ENCODE assay signal across 27 mouse cellular contexts in genomic region chr4:123912431-123912830, GRCm38 (mm10). TPM values are rescaled to one million over a fixed set of nuclear protein-coding genes. Genes with fewer than 3 reads are reported as not detected.
DNase-seq lines count a peak whose midpoint lies in the region; ATAC-seq and TF ChIP-seq lines count a peak whose summit lies in the region.
"Had no signal": no experiment of that assay in that cellular context is flagged by ENCODE, and none has a peak within 500 bp of the region (broad histone marks: within the 10 kb centered on the region; RNA-seq: fewer than 3 reads in every experiment).

No protein-coding gene starts in this region.

- no peak overlapping the region for H3K4me3 ChIP-seq in heart, adult 2 months
- H3K4me3 ChIP-seq in kidney, adult 2 months (ENCODE audit: insufficient read depth, low read depth, low read length): no peak overlapping the region
- H3K4me3 ChIP-seq in kidney, embryonic 16.5 days (ENCODE audit: low read length): no peak overlapping the region
- H3K4me3 ChIP-seq: embryonic facial prominence, embryonic 13.5 days; forebrain, embryonic 15.5 days; left cerebral cortex, adult 2 months; limb, embryonic 10.5 days; liver, embryonic 12.5 days had no signal

- no peaks in the 10 kb centered on the region for H3K9me3 ChIP-seq in kidney, embryonic 16.5 days (ENCODE audit: low read length)
- H3K9me3 ChIP-seq: embryonic facial prominence, embryonic 13.5 days; forebrain, embryonic 15.5 days; limb, embryonic 10.5 days; liver, embryonic 12.5 days had no signal

- intact Hi-C loops in heart, adult 2 months (cut with DNase I): loop anchor here (10.0 kb wide), 1 partner anchor 778 kb away; the partner anchor contains the start of gene Ppie
- intact Hi-C loops in left cerebral cortex, postnatal 36 days (cut with DNase I): no loop called here

- peaks cover 9% of the 10 kb centered on the region for H3K79me2 ChIP-seq in heart, adult 2 months (replicated peaks; ENCODE audit: control insufficient read depth, insufficient read depth, low read length)

- no peaks in the 10 kb centered on the region for H3K27me3 ChIP-seq in heart, adult 2 months (ENCODE audit: control insufficient read depth, insufficient read depth, low read length)
- no peaks in the 10 kb centered on the region for H3K27me3 ChIP-seq in kidney, adult 2 months (replicated peaks; ENCODE audit: control insufficient read depth, insufficient read depth, low read length)
- no peaks in the 10 kb centered on the region for H3K27me3 ChIP-seq in kidney, embryonic 16.5 days (ENCODE audit: insufficient read depth, low read length)
- H3K27me3 ChIP-seq: embryonic facial prominence, embryonic 13.5 days; forebrain, embryonic 15.5 days; liver, embryonic 12.5 days; Patski had no signal

- H3K27ac ChIP-seq in heart, adult 2 months: no peak overlapping the region
- H3K27ac ChIP-seq in kidney, adult 2 months (ENCODE audit: insufficient read depth, low read depth, low read length): no peak overlapping the region
- no peak overlapping the region for H3K27ac ChIP-seq in kidney, embryonic 16.5 days (ENCODE audit: low read length)
- H3K27ac ChIP-seq: embryonic facial prominence, embryonic 13.5 days; forebrain, embryonic 15.5 days; hindbrain, embryonic 14.5 days; left cerebral cortex, adult 2 months; limb, embryonic 10.5 days; liver, embryonic 12.5 days had no signal

- peaks cover 20% of the 10 kb centered on the region for H3K36me3 ChIP-seq in heart, adult 2 months (ENCODE audit: control insufficient read depth, insufficient read depth, low read length)
- H3K36me3 ChIP-seq in kidney, adult 2 months (ENCODE audit: control insufficient read depth, insufficient read depth, low read length): peaks cover 2% of the 10 kb centered on the region; the same call in 1 of the 2 replicates
- peaks cover 11% of the 10 kb centered on the region for H3K36me3 ChIP-seq in kidney, embryonic 16.5 days (ENCODE audit: insufficient read depth, low read length)

- DNase-seq in heart, adult 11 months: peak; percentile 85
- DNase-seq in heart, adult 2 months: no peak
- peak; percentile 54 for DNase-seq in kidney, adult 2 months
- DNase-seq in 3T3-L1 (ENCODE audit: low read depth, low spot score) (peak; percentile 48), NIH3T3 (ENCODE audit: low read depth) (peak; percentile 52)
- DNase-seq in left cerebral cortex, postnatal 36 days (ENCODE audit: low spot score in 2 of 2): no peak
- DNase-seq: cerebellum, postnatal 10 days; gastrocnemius, postnatal 36 days; kidney, postnatal 4 days; layer of hippocampus, adult 9-11 months; lung, adult 2 months; right cerebral cortex, postnatal 4 days; thymus, adult 2 months had no signal

- H3K4me1 ChIP-seq in heart, adult 2 months (ENCODE audit: control insufficient read depth, insufficient read depth, low read length): peaks cover 4% of the 10 kb centered on the region
- peaks cover 10% of the 10 kb centered on the region; the same call in 1 of the 2 replicates for H3K4me1 ChIP-seq in kidney, adult 2 months (ENCODE audit: control insufficient read depth, insufficient read depth, low read length)
- H3K4me1 ChIP-seq in kidney, embryonic 16.5 days (ENCODE audit: insufficient read depth, low read length): peaks cover 12% of the 10 kb centered on the region

- TF ChIP-seq EP300 in heart, adult 2 months (IDR thresholded peaks at IDR 0.05; ENCODE audit: insufficient read depth, low read depth, low read length): no peak

- no peak overlapping the region for H3K9ac ChIP-seq in heart, adult 2 months (ENCODE audit: low read depth, low read length)
- H3K9ac ChIP-seq in kidney, embryonic 16.5 days (replicated peaks; ENCODE audit: low read length): no peak overlapping the region
- H3K9ac ChIP-seq: embryonic facial prominence, embryonic 13.5 days; forebrain, embryonic 15.5 days; hindbrain, embryonic 14.5 days; liver, embryonic 12.5 days had no signal

- 45% methylated on average over 2 of the region's 2 CpGs for WGBS in heart, adult 2 months
- WGBS in kidney, adult 2 months: 26% methylated on average over 2 of the region's 2 CpGs
- 69% methylated on average over 2 of the region's 2 CpGs for WGBS in kidney, embryonic 16.5 days

- no peak for TF ChIP-seq CTCF in heart, adult 2 months (IDR thresholded peaks at IDR 0.05)
- TF ChIP-seq CTCF in kidney, adult 2 months (conservative IDR thresholded peaks at IDR 0.05; ENCODE audit: insufficient read depth, insufficient read length, low read depth, low read length): no peak

- H3K4me2 ChIP-seq in kidney, embryonic 16.5 days (replicated peaks; ENCODE audit: low read depth, low read length): no peak overlapping the region
- H3K4me2 ChIP-seq: embryonic facial prominence, embryonic 13.5 days; forebrain, embryonic 15.5 days; hindbrain, embryonic 14.5 days; liver, embryonic 12.5 days; midbrain, embryonic 11.5 days had no signal

- no peak for ATAC-seq in kidney, embryonic 16.5 days (ENCODE audit: low FRiP score, low TSS enrichment)
- ATAC-seq: forebrain, embryonic 15.5 days; liver, embryonic 12.5 days; Patski had no signal

- no peak for TF ChIP-seq POLR2A in heart, adult 2 months (IDR thresholded peaks at IDR 0.05; ENCODE audit: insufficient read depth, low read depth, low read length)
- TF ChIP-seq POLR2A in kidney, adult 2 months (IDR thresholded peaks at IDR 0.05; ENCODE audit: low read depth, low read length): no peak

RNA-seq across cellular contexts. Expression of gene Rragc, which starts 4.8 kb away (rescaled TPM):
- 10 to 100 TPM; 39.4 to 40.6 TPM for total RNA-seq in heart, adult 2 months (2021)
- 29.6 and 45.4 TPM in 2 replicates for polyA plus RNA-seq in heart, adult 2 months (2012; rRNA removed)
- polyA plus RNA-seq in kidney, adult 2 months (2012; rRNA removed): 53.0 and 63.8 TPM in 2 replicates
- 46.2 and 47.9 TPM in 2 replicates for polyA plus RNA-seq in kidney, embryonic 16.5 days (2015; fragmentation: Nextera tagmentation; extraction: Ambion mirVana)
- total RNA-seq in left cerebral cortex, postnatal 36 days (2021): 10 to 100 TPM; 62.1 to 62.6 TPM

RNA-seq across cellular contexts. Expression of gene 4930535I16Rik, which starts 5.4 kb away (rescaled TPM):
- total RNA-seq in heart, adult 2 months (2021): not detected
- polyA plus RNA-seq in heart, adult 2 months (2012; rRNA removed): not detected in 2 replicates
- polyA plus RNA-seq in kidney, adult 2 months (2012; rRNA removed): not detected in 2 replicates
- polyA plus RNA-seq in kidney, embryonic 16.5 days (2015; fragmentation: Nextera tagmentation; extraction: Ambion mirVana): not detected in 2 replicates
- total RNA-seq in left cerebral cortex, postnatal 36 days (2021): not detected
- total RNA-seq: gastrocnemius, postnatal 36 days; left cerebral cortex, adult 2 months had no signal
- polyA plus RNA-seq: brain, embryonic 14.5 days; embryonic facial prominence, embryonic 13.5 days; forebrain, embryonic 15.5 days; heart, embryonic 16.5 days; hindbrain, embryonic 14.5 days; intestine, embryonic 14.5 days; limb, embryonic 10.5 days; liver, embryonic 12.5 days; lung, adult 2 months; midbrain, embryonic 11.5 days; stomach, embryonic 16.5 days had no signal

RNA-seq across cellular contexts. Expression of gene Mycbp, which starts 7.8 kb away (rescaled TPM):
- total RNA-seq in heart, adult 2 months (2021): 10 to 100 TPM; 24.1 to 24.4 TPM
- 15.3 and 27.8 TPM in 2 replicates for polyA plus RNA-seq in heart, adult 2 months (2012; rRNA removed)
- polyA plus RNA-seq in kidney, adult 2 months (2012; rRNA removed): 19.5 and 30.1 TPM in 2 replicates
- 61.2 and 68.6 TPM in 2 replicates for polyA plus RNA-seq in kidney, embryonic 16.5 days (2015; fragmentation: Nextera tagmentation; extraction: Ambion mirVana)
- total RNA-seq in left cerebral cortex, postnatal 36 days (2021): 10 to 100 TPM in 1 of 2 experiments, 1 to 10 TPM in 1; 8.4 to 16.3 TPM

RNA-seq across cellular contexts. Expression of gene 4933427I04Rik, which starts 53.0 kb away (rescaled TPM):
- total RNA-seq in heart, adult 2 months (2021): not detected
- not detected in 2 replicates for polyA plus RNA-seq in heart, adult 2 months (2012; rRNA removed)
- polyA plus RNA-seq in kidney, adult 2 months (2012; rRNA removed): 0.04 TPM in 1 of 2 replicates, not detected in the other
- 0.09 TPM in 1 of 2 replicates, not detected in the other for polyA plus RNA-seq in kidney, embryonic 16.5 days (2015; fragmentation: Nextera tagmentation; extraction: Ambion mirVana)
- not detected for total RNA-seq in left cerebral cortex, postnatal 36 days (2021)
- total RNA-seq: gastrocnemius, postnatal 36 days; left cerebral cortex, adult 2 months had no signal
- polyA plus RNA-seq: brain, embryonic 14.5 days; C2C12; heart, embryonic 16.5 days; intestine, embryonic 14.5 days; limb, embryonic 10.5 days; liver, embryonic 12.5 days; lung, adult 2 months had no signal

Comparison
In these comparisons a context has a peak if more than half of its experiments do, and no peak if none do; other contexts are left out.
1. DNase-seq: peak in heart, adult 11 months (single experiment), kidney, adult 2 months (single experiment), 3T3-L1 (single experiment) and NIH3T3 (single experiment); none in heart, adult 2 months (0 of 2) and left cerebral cortex, postnatal 36 days (0 of 2).